Mouse (Mus musculus) mouse trophoblast stem cell (cell line): ENCODE measurements around the gene Pde8a.
"Not testable (repeated sequence)": the region's sequence is repeated elsewhere in the genome, so short reads cannot be mapped to it uniquely, and the experiment has no call there.

Experiments
- in situ Hi-C, 2 experiments: fragments of 300-500 bp; cut with MseI, MboI; formaldehyde crosslinking; loops; 2 replicates in 1 of 2; 3 replicates in 1 of 2; pipeline ENCODE4 v1.15.1; 2025

The Pde8a gene

DNA sequence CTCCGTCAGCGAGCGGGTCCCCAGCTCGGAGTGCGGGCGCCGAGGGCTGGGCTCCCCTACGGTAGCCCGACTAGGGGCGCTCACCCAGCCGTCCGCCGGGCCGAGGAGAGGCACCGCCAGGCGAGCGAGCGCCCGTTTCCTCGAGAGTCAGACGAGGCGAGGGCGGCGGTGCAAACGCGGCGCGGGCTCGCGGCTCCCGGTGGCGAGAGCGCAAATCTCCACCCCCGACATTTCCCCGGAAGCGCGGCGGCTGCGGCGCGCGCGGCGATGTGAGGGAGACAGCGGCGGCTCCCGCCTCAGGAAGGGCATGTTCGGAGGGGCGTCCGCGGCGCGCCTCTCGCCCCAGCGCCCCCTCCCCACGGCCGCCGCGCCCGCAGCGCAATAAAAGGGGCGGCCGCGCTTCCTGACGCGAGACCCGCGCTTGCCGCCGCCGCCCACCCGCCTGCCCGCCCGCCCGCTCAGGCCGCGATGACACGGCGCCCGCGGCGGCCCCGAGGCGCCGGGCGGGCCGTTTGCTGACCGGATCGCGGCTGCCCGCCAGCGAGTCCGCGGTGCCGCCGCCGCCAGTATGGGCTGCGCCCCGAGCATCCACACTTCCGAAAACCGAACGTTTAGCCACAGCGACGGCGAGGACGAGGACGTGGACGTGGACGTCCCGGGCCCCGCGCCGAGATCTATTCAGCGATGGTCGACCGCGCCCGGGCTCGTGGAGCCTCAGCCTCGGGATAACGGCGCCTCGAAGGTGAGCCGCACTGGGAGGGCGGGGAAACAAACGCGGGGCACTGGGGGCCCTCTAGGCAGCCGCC lies at the start of gene Pde8a:
Gene Pde8a, plus strand, starts transcription at position 250 of the 806 bp plus-strand sequence.
- in situ Hi-C loops: no loop called here

DNA sequence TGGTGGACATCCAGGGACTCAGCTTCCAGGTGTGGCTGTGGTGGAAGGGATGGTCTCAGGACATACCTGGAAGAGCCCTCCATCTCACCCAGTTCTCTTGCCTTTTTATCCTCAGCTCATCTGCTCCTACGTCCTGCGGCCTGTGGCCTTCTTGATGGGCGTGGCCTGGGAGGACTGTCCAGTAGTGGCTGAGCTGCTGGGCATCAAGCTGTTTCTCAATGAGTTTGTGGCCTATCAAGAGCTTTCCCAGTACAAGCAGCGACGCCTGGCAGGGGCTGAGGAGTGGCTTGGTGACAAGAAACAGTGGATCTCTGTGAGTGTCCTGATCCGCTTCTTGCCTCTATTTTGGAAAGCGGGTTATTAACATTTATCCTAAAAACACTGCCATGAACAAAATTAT lies 49.0 kb upstream of the Pde8a start:
- in situ Hi-C loops: no loop called here

DNA sequence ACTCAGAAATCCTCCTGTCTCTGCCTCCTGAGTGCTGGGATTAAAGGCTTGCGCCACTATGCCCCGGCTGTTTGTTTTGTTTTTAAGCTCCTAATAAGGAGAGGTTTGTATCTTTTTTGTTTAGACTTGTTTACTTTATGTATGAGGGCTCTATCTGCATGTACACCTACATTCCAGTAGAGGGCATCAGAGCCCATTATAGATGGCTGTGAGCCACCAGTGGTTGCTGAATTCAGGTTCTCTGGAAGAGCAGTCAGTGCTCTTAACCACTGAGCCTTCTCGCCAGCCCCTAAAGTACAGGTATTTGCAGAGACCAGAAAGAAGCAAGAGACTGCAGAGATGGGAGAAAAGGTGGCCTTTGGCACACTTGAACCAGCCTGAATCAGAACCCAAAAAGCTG lies 46.3 kb upstream of the Pde8a start:
- in situ Hi-C loops: loop anchor here (5.0 kb wide), 2 partner anchors 165 to 170 kb away; no protein-coding TSS in a partner anchor

DNA sequence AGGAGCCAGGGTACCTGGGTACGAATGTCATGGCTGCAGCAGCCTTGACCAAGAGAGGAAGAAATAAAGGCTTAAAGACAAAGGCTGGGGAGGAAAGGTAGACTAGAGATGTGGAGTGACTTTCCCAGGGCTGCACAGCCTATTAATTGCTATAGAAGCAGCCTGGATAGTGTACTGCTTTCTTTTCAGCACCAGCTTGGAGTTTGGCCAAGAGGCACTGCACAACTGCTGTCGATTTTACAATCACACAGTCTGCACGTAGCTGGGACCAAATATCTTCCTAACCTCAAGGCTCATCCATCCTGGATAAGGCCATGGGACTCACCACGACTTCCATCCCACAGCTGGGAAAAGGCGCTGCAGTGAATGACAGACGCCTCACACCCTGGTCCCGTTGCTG lies 44.0 kb upstream of the Pde8a start:
- in situ Hi-C loops: loop anchor here (5.0 kb wide), 2 partner anchors 163 to 168 kb away; no protein-coding TSS in a partner anchor

DNA sequence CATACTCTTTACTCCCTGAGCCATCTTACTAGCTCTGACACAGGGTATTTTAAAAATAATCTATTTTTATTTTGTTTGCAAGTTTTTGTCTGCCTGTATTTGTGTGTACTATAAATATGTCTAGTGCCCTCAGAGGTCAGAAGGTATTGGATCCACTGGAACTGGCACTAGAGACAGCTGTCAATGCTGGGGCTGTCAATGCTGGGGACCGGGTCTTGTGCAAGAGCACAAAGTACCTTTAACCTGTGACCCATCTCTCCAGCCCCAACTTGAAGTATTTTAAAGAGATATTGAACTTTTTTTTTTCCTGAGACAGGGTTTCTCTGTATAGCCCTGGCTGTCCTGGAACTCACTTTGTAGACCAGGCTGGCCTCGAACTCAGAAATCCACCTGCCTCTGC lies 39.5 kb upstream of the Pde8a start:
- in situ Hi-C loops: no loop called here

DNA sequence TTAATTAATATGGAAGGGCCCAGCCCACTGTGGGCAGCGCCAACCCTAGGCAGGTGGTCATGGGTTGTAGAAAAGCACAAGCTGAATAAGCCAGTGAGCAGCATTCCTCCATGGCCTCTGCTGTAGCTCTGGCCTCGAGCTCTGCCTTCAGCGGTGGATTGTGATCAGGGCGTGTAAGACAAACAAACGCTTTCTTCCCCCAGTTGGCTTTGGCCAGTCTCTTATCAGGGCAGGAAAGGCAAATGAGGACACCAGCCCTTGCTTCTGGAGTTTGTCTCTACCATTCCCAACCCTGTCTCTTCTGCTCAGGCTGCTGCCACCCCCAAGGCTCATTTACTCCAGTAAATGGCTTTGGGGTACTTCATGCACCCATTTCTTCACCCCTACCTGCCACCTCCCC lies 38.7 kb upstream of the Pde8a start:
- in situ Hi-C loops: no loop called here

DNA sequence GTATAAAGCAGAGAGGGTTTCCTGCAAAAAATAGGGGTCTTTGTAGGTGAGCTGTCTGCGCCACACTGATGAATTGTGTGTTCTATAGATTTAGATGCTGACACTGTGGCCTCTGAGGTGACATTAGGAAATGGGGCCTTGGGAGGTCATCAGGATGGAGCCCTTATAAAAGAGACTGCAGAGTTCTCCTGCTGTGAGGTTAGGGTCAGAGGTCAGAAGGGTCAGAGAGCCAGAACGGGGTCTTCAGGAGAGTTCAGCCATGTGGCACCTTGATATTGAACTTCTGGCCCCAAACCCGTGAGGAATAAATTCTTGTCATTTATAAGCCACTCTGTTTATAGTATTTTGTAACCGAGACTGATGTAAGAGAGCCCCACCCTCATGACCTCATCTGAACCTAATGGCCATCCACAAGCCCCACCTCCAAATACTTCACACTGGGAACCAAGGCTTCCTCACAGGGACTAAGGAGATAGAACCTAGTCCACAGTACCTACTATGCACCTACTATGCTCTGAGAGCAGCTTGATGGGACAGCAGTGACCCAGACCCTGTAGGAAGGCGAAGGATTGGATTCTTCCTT lies 37.1 kb upstream of the Pde8a start:
- in situ Hi-C loops: no loop called here

DNA sequence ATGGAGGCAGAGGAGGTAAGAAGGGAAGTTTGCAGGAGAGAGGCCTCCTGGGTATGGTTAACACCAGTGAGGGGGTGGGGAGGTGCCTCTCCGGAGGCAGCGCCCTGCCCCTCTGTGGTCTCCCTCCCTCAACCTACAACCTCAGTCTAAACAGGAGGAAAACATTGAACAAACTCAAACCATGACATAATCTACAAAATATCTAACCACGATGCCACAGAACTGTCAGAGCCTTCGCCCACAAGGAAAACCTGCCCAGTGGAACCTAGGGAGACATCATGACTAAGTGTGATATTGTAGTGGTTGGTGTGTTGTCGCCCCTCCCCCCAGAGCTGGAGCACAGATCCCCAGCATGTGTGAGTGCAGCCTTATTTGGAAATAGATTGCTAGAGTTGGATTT lies 33.9 kb upstream of the Pde8a start:
- in situ Hi-C loops: no loop called here

DNA sequence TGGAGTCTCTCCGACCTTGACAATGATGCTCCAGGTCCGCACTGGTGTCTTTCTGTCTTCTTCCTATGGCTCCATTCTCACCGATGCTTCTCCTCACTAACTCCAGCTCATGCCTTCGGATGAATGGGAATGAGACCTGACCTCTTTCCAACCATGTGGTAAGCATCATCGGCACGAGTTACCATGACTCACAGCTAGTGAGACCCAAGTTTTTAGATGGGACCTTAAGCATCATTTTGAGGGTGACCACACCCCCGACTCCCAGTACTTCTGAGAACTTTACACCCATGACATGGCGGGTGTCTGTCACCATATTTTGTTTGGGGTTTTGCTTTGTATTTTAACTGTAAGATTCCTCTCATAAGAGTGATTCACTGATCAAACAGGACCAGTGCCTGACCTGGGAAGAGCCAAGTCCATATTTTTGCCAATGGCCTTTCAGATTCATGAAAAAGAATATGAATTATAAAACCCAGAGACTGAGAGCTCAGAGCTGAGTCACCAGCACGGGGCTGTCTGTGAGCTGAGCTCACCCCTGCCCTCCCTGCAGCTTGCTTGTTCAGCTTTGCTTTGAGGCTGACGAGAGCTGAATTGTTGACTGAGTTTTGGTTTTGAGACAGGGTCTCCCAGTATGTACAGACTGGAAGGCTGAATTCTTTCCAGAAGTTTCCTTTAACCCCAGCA lies 30.8 kb upstream of the Pde8a start:
- in situ Hi-C loops: no loop called here

DNA sequence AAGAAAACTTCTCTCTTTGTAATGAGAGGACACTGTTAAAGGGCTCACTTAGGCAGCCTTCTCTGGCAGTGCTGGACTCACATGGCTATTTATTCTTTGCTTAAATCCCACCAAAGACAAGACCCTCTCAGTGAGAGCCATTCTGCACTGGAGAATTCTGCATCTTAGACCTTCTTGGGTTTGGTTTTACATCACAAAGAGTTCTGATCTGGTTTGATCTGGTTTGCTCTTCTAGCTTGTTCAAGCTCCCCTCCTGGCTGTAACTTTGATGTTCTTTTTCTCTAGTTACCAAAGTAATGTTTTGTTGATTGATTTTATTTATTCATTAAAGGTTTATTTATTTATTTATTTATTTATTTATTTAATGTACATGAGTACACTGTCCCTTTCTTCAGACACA lies 30.2 kb upstream of the Pde8a start:
- in situ Hi-C loops: no loop called here

DNA sequence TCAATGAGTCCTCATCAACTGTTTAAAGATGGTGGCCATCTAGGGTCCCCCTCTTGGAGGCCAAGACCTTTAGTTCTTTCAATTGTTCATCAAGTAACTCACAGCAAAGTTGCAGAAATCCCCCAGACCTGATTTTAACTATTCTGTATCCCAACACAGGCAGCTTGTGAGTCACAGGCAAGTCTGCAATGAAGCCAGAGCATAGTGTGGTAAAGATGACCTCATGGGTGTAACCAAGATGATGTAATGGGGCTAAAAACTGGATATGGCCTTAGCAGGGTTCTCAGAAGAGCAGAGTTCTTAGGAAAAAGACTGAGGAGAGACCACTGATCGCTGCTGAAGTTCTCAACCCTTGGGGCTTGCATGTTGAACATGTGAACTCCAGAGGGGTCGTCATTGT lies 29.3 kb upstream of the Pde8a start:
- in situ Hi-C loops: no loop called here

DNA sequence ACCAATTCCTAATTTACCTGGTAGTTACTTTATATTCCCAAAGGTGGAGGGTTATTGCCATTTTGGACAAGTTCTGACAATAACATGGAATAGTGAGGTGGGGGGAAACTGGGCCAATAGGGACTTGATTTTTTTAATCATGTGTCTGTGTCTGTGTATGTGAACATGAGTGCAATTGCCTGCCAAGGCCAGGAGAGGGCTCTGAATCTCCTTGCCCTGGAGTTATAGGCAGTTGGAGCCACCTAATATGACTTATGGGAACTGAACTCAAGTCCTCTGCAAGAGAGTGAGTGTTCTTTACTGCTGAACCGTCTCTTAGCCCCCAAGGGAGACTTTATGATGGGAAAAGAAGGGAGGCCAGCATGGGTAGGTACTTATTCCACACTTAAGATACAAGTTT lies 28.7 kb upstream of the Pde8a start:
- in situ Hi-C loops: no loop called here

DNA sequence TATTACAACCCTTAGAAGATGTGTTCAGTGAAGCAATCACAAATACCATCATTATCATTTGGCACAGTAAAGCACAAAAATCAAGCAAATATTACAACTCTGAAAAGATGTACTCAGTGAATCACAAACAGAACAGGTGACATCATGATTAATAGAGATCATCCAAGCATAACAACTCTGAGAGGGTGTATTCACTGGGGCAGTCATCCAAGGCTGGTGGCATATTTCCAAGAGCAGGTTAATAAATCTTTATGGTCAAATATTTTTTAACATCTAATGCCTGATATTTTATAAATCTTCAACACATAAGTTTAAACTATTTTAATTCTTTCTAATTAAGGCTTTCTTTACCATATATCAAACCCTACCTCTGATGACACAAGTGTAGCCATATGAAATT lies 27.4 kb upstream of the Pde8a start:
- in situ Hi-C loops: not testable (repeated sequence)

DNA sequence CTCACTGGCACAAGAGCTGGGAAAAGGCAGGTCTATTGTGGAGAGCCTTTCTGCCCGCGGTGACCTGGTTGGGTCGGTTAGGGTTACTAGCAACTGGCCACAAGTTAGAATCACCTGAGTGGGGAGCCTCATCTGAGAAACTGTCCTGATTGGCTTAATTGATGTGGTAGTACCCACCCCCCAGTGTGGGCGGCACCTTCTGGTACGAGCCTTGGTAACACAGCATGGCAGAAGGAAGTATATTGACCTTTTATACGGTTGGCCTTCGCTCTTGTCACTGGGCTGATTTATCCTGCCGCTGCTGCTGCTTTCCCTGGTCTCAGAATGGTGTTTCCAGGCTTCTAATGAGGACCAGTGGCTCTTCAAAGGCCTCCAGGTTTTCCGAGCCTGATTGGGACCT lies 24.2 kb upstream of the Pde8a start:
- in situ Hi-C loops: no loop called here

DNA sequence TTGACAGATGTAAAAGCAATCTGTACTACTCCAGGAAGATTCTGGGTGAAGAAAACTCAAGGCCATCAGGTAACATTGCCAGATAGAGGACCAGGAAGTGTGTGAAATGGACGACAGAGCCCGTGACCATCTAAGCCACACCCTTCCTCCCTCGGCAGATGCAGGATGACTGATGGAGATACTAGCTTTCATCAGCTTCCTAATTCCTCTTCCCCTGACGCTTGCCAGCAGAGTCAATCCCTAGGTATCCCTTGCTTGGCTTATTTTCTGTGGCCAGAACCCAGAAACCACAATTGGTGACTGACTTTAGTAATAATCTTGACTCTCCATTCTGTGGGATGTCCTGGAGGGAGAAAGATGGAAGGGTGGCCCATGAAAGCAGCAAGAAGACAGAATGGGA lies 17.9 kb upstream of the Pde8a start:
- in situ Hi-C loops: no loop called here

DNA sequence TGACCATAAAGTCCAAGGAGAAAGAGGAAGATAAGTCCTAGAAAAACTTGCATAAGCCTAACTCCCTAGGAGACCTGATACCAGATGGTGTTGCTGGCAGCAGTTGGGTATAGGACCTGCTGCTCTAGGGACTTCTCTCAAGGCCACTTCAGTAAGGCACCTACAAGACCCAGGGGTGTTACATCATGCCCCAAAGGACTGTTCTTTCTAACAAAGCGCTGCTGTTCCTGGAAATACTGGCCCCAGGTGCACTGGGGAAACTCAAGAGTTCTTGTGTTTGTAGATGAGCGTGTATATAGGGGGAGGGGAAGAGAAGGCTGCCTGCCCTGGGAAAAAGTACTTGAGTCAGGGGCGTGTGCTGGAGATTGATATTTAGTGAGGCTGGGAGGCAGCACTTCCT lies 16.6 kb upstream of the Pde8a start:
- in situ Hi-C loops: no loop called here

DNA sequence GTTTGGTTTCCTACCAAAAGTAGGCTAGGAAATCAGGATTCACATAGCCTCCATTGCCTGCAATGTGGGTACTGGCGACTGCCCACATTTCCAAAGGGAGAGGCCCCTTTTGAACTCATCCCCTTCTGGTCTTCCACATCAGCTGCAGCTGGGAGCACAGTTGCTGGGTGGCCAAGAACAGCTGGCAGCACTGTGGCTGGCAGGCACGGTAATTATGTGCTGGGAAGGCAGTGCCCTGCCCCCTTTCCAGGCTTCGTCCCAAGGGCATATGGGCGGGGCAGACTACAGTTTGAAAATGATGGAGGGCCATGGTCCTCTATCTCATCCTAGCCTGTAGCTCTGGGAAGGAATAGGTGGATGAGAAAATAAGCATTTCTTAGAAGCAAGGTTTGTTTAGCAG lies 14.9 kb upstream of the Pde8a start:
- in situ Hi-C loops: no loop called here

DNA sequence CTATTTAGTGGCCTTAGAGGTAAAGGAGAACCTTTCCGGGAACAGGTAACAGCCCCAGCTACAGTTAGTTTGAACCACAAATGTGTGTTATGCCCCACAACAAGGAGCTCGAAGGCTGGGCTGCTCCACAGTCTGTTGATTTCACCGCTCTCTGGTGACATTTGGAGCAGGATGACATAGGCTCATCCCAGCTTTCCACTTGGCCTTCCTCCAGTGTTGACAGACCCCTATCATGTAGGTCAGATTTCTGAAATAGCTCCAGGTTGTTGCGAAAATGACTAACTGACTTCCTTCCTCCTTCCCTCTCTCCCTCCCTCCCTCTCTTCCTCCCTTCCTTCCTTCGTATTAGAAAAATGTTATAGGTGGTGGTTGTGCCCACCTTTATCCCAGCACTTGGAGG lies 14.3 kb upstream of the Pde8a start:
- in situ Hi-C loops: no loop called here

DNA sequence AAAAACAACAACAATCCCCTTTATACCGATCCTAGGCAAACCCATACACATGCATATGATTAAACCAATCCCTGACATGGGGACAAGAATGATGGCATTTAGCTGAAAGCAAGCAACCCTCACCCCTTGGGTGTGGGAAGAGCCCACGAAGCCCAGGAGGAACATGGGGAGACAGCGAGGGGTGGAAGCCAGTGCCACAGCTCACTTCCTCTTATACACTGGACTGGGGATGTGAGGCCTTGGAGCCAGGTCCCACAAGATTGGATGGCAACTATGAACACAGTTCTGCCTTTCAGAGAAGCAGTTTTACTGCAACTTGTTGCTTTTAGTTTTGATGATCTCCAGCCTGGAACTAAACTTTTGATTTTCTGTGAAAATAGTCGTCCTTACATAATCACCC lies 13.6 kb upstream of the Pde8a start:
- in situ Hi-C loops: no loop called here

DNA sequence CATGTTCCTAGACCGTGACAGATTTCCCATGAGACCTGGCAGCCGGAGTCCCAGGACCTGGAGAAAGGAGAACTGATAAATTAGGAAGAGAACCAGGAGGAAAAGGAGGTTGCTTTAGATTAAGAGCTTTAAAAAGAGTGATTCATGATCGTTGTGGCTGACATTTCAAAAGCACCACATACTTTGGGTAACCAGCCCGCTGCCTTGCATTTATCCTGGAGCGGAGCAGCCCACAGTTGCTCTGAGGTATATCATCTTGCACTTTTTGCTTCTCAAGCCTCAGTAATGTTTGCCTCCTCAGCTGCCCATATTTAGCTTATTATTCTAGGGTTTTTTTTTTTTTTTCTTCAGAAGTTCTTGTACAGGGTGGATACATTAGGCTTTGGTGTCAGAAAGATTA lies 11.0 kb upstream of the Pde8a start:
- in situ Hi-C loops: no loop called here

DNA sequence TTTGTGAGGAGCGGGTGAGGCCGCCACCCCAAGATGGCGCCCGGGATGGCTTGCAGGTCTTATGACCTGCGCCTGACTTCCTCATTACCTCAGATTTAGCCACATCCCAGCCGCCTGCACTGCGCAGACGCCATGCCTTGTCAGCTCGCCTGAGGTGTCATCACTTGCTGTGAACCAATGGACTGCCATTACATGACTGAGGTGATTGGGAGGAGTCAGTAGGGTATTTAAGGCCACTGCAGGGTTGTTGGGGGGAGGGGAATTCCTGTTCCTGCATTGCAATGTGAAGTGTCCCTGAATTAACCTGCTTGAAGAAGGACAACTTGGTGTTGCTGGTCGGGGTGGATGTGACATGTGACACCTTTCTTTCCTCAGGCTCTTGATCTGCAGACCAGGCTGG lies 9.8 kb upstream of the Pde8a start:
- in situ Hi-C loops: not testable (repeated sequence)

DNA sequence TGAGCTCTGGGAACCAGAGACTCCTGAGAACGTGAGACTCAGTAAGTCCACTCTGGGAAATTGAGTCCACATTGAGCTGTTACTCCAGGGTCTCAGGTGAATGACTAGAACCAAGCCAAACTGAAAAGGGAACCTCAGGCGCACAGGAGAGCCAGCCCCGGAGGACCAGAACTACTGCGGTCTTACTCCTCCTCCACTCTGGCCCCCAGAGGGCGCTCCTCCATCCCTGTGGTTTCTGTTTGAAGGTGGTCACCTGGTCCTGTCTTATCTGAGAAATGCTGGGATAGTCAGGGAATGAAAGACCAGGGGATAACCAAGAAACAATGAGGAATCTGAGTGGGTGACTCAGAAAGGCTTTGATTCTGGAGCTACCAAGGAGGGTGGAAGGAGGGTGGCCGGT lies 4.5 kb upstream of the Pde8a start:
- in situ Hi-C loops: no loop called here
